Mouse (Mus musculus) frontal cortex, postnatal 14 days (tissue): Measurements from ENCODE around the gene Atg4c.
A peak's percentile ranks its signal among the peaks of the same experiment; 100 is the strongest.

Experiments
- DNase-seq, 2 experiments: peaks; one replicate each; pipeline ENCODE4 v3.0.0; 2022; ENCODE audit warnings: low spot score in 2 of 2

Atg4c gene

GRCm38 (mm10) chr4:99193810-99194582, at the start of gene Atg4c:
Gene Atg4c, plus strand, starts transcription at chr4:99193934.
- DNase-seq: peak; percentile 75 to 79

GRCm38 (mm10) chr4:99151434-99151833, 42.3 kb upstream of the Atg4c start:
- no peak for DNase-seq

DNA sequence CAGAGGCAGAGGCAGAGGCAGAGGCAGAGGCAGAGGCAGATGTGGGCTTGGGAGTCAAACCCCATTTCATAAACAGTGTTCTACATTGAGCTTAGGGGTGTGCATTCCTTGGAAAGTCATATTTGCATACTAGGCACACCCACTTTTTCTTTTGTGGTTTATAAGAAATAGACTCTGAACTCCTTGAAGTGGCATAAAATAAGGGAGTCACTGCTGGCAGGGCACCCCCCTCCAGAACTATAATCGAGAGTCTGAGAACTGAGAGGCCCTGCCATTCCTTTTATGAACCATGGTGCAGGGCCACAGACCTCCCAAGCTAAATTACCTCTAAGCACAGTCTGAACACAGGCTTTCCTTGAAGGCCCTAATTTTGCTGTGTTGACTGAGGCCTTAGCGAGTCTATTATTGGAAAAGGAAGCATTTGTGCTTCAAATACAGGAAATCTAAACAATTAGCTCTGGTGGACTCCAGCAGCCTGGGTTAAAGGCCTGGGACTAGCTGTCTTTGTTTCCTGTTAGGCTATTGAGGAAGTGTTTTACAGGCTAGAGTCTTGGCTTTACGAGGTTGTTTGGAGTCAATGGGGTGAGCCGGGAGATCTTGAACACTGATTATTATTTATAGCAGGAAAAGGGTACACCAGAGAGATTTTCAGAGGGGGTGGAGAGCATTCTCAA, 41.7 kb upstream of the Atg4c start:
- no peak for DNase-seq

- DNase-seq: no peak
These were observed 37.0 kb upstream of the Atg4c start for GRCm38 (mm10) chr4:99156641-99157307.

DNA sequence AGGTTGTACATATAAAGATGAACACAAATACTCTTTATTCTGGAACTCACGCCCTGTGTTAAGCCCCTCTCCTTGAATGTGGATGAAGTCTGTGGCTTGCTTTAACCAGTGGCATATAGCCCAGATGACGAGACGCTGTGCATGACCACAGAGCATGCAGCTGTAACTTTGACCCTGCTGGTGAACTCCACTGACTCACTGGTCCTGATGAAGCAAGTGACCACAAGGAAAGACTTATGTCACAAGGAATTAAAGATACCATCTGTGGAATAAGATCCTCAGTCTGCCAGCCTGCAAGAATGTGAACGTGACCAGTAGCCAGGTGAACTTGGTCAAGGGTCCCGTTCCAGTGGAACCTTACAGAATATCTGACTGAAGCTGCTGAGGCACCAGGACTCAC, 35.2 kb upstream of the Atg4c start:
- no peak for DNase-seq

GRCm38 (mm10) chr4:99160414-99160813, 33.3 kb upstream of the Atg4c start:
- no peak for DNase-seq

- DNase-seq: no peak
These were observed 32.8 kb upstream of the Atg4c start for GRCm38 (mm10) chr4:99160899-99161298.

DNA sequence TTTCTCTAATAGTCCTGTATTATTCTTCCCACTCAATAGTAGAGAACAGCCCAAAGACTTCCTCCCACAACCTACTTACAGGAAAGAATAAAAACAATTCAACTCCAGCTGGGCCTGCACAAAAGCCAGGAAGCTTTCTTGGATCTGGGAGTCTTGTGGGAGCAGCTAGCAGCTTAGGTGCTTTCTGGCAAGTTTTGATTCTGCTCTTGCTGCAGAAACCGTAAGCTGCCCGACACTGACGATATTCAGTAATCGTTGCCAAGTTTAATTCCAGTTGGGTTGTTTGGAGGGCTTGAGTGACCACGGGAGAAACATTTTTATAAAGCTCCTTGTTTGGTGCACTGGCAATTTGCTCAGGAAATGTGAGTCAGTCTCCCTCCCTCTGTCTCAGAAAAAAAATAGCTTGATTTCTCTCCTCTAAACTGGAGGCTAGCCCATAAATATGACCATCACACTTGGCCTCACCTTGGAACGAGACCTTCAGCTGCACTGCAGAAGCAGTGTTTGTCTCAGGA, 32.2 kb upstream of the Atg4c start:
- DNase-seq: no peak

DNA sequence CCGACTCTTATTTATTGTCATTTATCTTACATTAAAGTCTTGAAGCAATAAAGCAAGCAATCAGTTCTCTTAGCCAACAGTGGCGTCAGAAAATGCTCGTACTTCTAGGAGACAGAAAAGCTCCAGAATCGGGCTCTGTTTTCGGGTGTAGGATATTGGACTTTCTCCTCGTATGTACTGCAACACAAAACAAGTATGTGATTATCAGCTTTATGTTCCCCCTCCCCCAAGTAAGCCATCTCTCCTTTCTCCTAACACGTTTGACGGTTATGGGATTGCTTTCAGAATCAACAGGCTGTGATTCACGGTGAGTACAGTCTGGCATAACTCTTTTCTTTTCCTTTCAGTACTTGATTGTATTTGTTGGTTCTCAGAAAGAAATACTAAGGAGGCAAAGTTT, 30.7 kb upstream of the Atg4c start:
- no peak for DNase-seq

GRCm38 (mm10) chr4:99163547-99163946, 30.2 kb upstream of the Atg4c start:
- DNase-seq: no peak

DNA sequence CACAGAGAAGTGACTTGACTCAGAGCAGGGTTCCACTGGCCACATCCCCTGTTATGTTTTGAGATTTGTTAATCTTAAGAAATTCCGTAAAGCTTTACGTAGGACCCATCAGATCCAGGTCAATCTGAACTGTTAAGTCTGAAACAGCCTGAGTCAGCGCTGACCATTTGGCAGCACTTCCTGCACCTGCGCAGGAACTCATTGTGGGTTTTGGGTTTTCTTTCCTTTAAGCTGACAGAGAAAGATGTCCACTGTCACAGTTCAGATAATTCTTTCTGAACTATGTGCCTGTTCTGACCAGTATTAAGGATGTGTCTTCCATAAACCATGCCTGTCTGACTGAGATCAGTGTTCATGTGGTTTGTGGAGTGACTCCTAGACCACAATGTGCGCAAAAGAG, 24.9 kb upstream of the Atg4c start:
- DNase-seq: no peak

DNA sequence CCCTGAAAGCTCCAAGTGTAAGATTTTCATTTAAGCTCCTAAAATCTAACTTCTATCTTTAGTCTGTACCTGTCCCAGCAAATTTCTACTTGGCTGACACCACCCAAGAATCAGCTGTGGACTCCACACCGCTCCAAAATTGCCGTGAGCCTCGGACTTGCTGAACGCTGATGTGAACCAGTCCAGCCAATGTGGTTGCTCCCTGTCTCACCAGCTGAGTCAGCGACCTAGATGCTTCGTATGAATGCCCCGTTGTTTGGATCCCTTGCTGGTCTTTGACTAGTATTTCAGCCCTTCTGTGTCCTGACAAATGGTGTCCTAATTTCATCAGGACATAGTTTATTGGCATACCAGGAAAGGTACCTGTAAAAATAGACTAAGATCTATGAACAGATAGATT, 19.5 kb upstream of the Atg4c start:
- DNase-seq: no peak

GRCm38 (mm10) chr4:99176841-99177240, 16.9 kb upstream of the Atg4c start:
- no peak for DNase-seq

DNA sequence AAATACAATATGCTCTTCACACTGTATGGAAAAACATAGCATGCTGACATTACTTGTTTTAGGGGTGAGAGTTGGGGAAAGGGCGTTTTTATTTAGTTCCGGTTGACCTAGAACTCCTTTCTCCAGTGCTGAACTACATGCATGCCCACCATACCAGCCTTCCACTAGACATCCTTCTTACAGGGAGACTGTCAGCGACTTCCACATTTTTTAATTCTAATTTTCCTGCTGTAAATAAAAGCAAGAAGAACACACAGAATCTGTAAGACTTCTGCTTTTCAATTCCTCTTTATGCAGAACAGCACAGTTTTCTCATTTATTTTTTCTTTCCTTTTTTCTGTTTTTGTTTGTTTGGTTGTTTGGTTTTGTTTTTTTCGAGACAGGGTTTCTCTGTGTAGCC, 16.5 kb upstream of the Atg4c start:
- DNase-seq: no peak

DNA sequence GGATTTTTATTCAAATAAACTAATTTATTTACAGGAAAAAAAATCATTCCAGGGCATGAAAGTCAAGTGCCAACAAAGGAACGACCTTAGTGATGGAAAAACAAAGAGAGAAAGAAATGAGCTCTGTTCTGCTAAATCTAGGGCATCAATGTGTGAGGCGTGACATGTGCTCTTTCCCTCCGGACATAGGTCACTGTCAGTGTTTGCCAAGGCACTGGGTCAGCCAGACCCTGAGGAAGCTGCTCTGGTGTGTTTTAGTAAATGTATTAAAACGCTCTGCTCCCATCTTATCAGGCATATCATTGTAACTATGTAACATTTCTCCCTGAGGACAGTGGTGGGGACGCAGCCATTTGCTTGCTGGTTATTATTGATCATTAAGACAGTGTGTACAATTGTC, 14.9 kb upstream of the Atg4c start:
- no peak for DNase-seq

DNA sequence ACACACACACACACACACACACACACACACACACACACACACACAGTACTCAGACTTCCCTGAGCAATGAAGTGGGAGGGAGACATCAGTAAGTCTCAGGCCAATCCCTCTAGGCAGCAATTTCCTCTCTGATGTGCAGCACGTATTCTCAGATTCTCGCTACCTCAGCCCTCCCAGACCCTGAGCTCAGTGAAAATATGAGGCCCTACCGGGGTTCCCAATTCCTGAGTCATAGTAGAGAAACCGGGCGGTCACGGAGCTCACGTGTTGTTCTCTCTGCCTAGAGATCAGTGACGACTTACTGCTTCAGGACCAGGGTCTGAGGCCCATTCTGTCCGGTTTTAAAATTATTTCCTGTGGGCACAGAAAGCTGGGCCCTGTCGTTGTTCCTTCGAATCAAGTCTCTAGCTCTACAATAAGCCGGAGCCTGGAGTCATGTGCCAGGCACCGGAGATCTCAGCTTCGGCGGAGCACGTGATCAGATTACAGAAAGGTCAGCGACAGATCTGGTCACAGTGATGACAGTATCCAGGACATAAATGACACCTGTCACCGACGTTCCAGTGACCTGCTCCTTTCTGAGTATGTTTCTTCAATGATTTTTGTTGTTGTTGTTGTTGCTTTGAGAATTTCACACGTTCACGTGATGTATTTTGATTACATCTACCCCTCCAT, 14.2 kb upstream of the Atg4c start:
- DNase-seq: no peak

- no peak for DNase-seq
These were observed 12.8 kb upstream of the Atg4c start for GRCm38 (mm10) chr4:99180921-99181320.

- DNase-seq: no peak
These were observed 11.9 kb upstream of the Atg4c start for GRCm38 (mm10) chr4:99181739-99182419.

DNA sequence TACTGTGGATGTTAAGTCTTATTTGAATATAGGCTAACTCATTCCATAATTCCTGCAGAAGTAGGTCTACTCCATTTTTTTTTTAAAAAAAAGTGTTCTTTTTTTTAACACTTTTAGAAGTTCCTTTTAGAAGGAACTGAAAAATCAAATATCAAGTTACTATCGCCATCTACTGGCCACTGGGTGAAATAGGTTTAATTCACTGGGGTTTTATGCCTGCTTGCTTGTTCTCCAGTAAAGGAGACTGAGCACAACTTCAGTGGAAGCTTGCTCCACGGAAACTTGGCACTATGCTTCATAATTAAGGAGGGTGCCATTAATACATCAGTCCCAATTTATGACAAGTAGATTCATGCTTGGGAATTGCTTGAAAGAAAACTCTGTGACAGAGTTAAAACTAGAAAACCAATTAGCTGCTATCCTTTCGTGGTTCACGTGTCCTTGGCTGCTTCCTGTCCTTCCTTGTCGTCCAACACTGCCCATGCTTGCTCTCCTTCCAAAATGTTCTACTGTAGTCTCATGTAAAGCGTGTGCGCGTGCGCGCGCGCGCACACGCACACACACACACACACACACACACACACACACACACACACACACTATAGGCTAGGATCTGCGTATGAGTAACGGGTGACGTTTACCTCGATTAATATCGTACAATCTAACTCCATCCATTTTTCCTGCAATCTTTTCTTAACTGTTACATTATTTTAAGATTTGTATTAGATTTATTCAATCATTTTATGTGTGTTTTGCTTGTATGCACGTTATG, 10.9 kb upstream of the Atg4c start:
- no peak for DNase-seq

- no peak for DNase-seq
These were observed 9.1 kb upstream of the Atg4c start for GRCm38 (mm10) chr4:99184678-99185077.

DNA sequence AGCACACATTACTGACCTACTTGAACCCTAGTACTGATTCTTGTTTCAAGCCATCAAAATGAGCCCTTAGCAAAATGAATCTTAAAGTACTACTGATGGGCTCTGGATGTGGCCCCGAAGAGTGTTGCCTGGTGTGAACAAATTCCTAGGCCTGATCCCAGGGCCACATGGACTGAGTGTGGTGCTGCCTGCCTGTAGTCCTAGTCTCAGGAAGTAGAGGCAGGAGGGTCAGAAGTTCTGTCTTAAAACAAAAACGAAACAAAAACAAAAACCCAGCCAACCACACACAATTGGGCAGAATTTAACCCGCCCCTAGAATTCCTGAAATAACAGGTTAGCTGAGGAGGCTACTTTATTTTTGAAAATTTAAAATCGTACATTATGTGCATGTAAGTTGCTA, 8.4 kb upstream of the Atg4c start:
- no peak for DNase-seq
